Mouse (Mus musculus) embryonic facial prominence, embryonic 14.5 days (tissue): Measurements from ENCODE around the gene Trak1. TPM values are rescaled to one million over a fixed set of nuclear protein-coding genes. Genes with fewer than 3 reads are reported as not detected.
A peak's percentile ranks its signal among the peaks of the same experiment; 100 is the strongest.

Experiments
- ATAC-seq: fragments of 200-750 bp; cut with Nextera tagmentation; 2 replicates; pipeline ENCODE4 v1.8.0; 2017; ENCODE audit warnings: low read depth, moderate number of reproducible peaks, moderate TSS enrichment
- DNase-seq: peaks from one replicate; pipeline ENCODE4 v3.0.0-alpha.2; 2015; ENCODE audit warnings: low spot score
- H3K27ac ChIP-seq: fragments of 300-500 bp; sonication (generic); replicated peaks from 2 replicates; pipeline ENCODE4 v1.5.1; 2014; ENCODE audit warnings: low read depth, mild to moderate bottlenecking, low read length, moderate library complexity
- H3K27me3 ChIP-seq: fragments of 300-500 bp; sonication (generic); replicated peaks from 2 replicates; pipeline ENCODE4 v1.6.1; 2014; ENCODE audit warnings: low read length; ENCODE audit not compliant: control insufficient read depth, insufficient read depth
- H3K36me3 ChIP-seq: fragments of 300-500 bp; sonication (generic); 2 replicates; pipeline ENCODE4 v1.6.1; 2014; ENCODE audit warnings: low read length, mixed read lengths; ENCODE audit not compliant: control insufficient read depth, insufficient read depth
- H3K4me1 ChIP-seq: fragments of 300-500 bp; sonication (generic); 2 replicates; pipeline ENCODE4 v1.6.1; 2014; ENCODE audit warnings: antibody characterized with exemption, low read length; ENCODE audit not compliant: control insufficient read depth, insufficient read depth
- H3K4me2 ChIP-seq: fragments of 300-500 bp; sonication (generic); 2 replicates; pipeline ENCODE4 v1.6.1; 2014; ENCODE audit warnings: low read depth, mild to moderate bottlenecking, low read length, moderate library complexity, mixed read lengths
- H3K4me3 ChIP-seq: fragments of 300-500 bp; sonication (generic); 2 replicates; pipeline ENCODE4 v1.5.1; 2014; ENCODE audit warnings: low read depth, mild to moderate bottlenecking, low read length
- H3K9ac ChIP-seq: fragments of 300-500 bp; sonication (generic); 2 replicates; pipeline ENCODE4 v1.6.1; 2014; ENCODE audit warnings: low read depth, mild to moderate bottlenecking, low read length, moderate library complexity, mixed read lengths
- H3K9me3 ChIP-seq: fragments of 300-500 bp; sonication (generic); 2 replicates; pipeline ENCODE4 v1.6.1; 2016; ENCODE audit warnings: low read length; ENCODE audit not compliant: control insufficient read depth
- WGBS: fragments of 180-500 bp; shearing (Covaris S2); extraction: QIAGEN DNeasy Blood & Tissue Kit; methylation state at CpG from one replicate; pipeline ENCODE4 v1.1.7; 2014; 5-methylcytosine and 5-hydroxymethylcytosine counted together
- polyA plus RNA-seq: library from polyadenylated mRNA; unstranded; fragments of >200 nt; fragmentation: Nextera tagmentation; extraction: Ambion mirVana; gene quantifications from 2 replicates; pipeline ENCODE4 v1.2.1, GENCODE M21; 2014

Gene Trak1
- polyA plus RNA-seq, result 20.4 and 28.3 TPM in 2 replicates

DNA sequence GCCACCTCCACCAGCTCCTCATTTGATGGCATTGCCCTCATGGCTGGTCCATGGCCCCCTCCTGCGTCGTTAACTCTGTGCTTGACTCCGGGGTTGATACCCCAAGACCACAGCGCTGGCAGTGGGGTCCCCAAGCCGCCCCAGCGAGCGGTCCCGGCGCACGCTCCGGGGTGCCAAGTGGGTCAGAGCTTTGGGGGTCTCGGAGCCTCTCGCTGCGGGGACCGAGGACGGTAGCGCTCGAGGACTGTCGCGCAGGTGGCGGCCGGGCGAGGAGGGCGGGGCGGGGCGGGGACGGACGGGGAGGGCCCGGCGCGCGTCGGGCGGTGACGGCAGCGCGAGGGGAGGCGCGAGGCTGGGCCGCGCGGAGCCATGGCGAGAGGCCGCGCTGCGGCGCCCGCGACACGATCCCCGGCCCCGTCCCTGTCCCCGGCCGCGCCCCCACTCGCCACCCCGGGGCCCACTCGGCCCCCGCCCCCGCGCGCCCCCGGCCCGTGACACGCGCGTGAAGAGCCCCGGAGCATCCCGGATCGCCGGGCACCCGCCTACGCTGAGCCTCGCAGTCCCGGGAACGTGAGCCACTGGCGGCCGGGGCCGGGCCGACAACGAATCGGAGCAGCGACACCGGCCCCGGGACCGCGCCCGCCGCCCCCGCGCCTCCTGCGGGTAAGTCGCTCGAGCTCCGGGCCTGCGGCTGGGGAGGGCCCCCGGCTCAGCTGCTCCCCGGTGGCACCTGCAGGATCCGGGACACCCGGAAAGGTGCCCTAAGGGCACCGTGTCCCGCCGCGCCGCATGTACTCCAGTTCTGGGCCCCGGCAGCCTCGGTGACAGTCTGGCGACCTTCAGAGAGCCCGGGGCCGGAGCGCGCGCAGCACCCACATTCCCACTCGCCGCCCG, at the start of gene Trak1:
TSS of gene Trak1 (plus strand) at position 332 of the 894 bp plus-strand sequence.
- no peaks in the 10 kb centered on the region for H3K36me3 ChIP-seq
- H3K4me2 ChIP-seq, result peak within 1 kb of the TSS; percentile 97
- H3K4me1 ChIP-seq, result peaks cover 18% of the 10 kb centered on the region
- no peaks in the 10 kb centered on the region for H3K27me3 ChIP-seq
- no peaks in the 10 kb centered on the region for H3K9me3 ChIP-seq
- H3K4me3 ChIP-seq, result peak within 1 kb of the TSS; percentile 89
- ATAC-seq (peak; percentile 94), DNase-seq (peak; percentile 75)
- 0% methylated on average over 25 of the region's 116 CpGs for WGBS
- peak within 1 kb of the TSS; percentile 95 for H3K9ac ChIP-seq
- peak within 1 kb of the TSS; percentile 68 for H3K27ac ChIP-seq

DNA sequence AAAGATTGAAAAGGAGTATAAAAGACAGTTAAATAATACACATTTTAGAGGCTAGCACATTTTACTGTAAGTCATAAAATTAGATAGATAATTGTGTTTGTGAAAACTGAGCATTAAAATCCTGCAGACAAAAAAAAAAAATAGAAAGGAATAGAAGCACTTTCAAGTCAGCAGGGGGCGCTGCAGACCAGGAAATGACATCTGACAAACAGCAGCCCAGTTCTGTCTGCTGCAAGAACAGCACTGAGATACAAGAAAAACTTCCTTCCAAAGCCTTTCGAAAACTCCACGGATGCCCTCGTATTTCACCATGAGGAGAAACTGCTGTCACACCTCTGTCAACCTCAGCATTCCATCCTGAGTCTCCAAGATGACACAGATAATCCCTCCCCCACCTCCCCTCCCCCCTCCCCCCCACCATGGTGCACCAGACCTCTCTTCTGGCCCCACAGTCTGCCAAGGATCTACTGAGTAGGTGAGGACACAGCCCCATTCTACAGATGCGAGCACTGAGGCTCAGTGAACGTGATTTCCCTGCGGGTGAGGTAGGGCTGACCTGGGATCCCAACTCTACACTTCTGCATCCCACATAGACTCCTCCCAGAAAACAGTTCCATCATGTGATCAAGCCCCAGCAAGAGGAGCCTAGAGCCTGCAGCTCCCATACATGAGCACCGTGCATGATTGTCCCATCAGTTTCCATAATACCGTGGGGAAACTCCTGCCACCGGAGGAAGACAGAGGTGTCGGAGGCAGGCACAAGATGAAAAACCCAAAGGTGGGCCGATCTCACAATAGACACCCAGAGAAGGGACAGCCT, 49.1 kb upstream of the Trak1 start:
- H3K4me3 ChIP-seq, result no peak overlapping the region
- 69% methylated on average over 12 of the region's 12 CpGs for WGBS
- 0 out of 2 replicates have a peak, but pooled peaks have one; percentile 57 for ATAC-seq
- peak; percentile 90 for DNase-seq
- H3K27me3 ChIP-seq, result no peaks in the 10 kb centered on the region
- H3K4me1 ChIP-seq, result no peaks in the 10 kb centered on the region
- H3K9ac ChIP-seq, result no peak overlapping the region
- H3K36me3 ChIP-seq, result no peaks in the 10 kb centered on the region
- no peak overlapping the region for H3K27ac ChIP-seq
- no peak overlapping the region for H3K4me2 ChIP-seq
- no peaks in the 10 kb centered on the region for H3K9me3 ChIP-seq

DNA sequence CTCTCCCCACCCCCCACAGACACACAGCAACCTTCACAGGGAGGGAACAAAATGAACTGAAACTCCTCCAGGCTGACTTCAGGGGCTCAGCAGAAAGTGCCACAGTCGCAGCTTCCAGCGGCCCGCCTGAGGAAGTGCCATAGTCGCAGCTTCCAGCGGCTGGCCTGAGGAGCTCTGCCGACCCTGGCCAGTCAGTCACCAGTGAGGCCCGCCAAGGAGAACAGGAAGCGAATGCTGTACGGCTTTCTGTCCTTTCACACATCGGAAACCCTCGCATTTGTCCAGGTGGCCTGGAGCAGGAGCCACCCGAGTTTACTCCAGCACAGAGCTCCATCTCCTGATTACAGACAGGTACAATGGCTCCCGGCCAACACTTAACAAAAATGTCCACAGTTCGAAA, 47.5 kb upstream of the Trak1 start:
- H3K9me3 ChIP-seq, result no peaks in the 10 kb centered on the region

DNA sequence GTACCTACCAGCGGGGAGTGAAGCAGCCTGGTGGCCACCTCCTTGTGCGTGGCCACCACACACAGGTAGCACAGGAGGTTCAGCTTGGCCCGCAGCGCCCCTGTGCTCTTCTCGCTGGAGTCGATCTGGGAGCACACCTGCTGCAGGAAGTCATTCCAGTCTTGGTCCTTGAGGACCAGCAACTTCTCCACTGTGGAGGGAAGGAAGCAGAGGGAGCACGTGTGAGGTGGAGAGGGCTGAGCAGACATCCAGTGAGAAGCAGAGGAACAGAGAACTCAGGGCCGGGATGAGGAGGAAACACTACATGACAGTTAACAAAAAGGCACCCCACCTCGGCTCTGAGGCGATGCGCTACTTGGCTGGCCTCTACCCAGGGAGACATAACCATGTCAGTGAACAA, 46.4 kb upstream of the Trak1 start:
- no peak for ATAC-seq
- H3K4me2 ChIP-seq, result no peak overlapping the region
- H3K9me3 ChIP-seq, result no peaks in the 10 kb centered on the region
- H3K36me3 ChIP-seq, result 0 out of 2 replicates have a peak, but pooled peaks cover 4% of the 10 kb centered on the region
- whole genome bisulfite sequencing, result 88% methylated on average over 11 of the region's 11 CpGs
- no peak overlapping the region for H3K27ac ChIP-seq
- H3K27me3 ChIP-seq, result no peaks in the 10 kb centered on the region
- DNase-seq, result no peak
- no peak overlapping the region for H3K4me3 ChIP-seq
- H3K4me1 ChIP-seq, result no peaks in the 10 kb centered on the region
- H3K9ac ChIP-seq, result no peak overlapping the region

More for the DNA sequence above, 47.5 kb upstream of the Trak1 start:
- Histone ChIP-seq H3K36me3 (0 out of 2 replicates have a peak, but pooled peaks cover 2% of the 10 kb centered on the region), H3K4me1 (no peaks in the 10 kb centered on the region), H3K9ac (no peak overlapping the region), H3K27me3 (no peaks in the 10 kb centered on the region), H3K27ac (no peak overlapping the region), H3K4me3 (no peak overlapping the region), H3K4me2 (no peak overlapping the region)
- DNase-seq (no peak), ATAC-seq (no peak)
- 45% methylated on average over 14 of the region's 14 CpGs for WGBS

DNA sequence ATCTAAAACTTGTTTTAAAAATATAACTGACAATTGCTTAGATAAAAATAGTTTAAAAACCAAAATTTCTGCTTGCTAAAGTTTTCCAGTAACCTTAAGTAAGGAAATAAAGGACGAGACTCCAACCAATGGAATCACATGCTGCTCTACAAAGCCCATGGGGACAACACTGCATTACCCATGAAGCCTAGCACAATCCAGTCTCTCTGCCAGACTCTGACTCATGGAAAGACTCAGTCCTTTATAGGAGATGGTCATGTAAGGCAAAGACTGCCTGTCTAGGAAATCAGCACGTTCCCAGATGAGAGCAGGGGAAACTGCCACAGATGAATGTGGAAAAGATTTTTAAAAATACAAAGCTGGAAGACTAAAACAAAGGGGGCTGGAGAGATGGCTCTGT, 43.3 kb upstream of the Trak1 start:
- no peaks in the 10 kb centered on the region for H3K4me1 ChIP-seq
- no peaks in the 10 kb centered on the region for H3K9me3 ChIP-seq
- H3K36me3 ChIP-seq, result 0 out of 2 replicates have a peak, but pooled peaks cover 4% of the 10 kb centered on the region
- DNase-seq (peak; percentile 81), ATAC-seq (no peak)
- no peak overlapping the region for H3K27ac ChIP-seq
- H3K4me2 ChIP-seq, result no peak overlapping the region
- H3K9ac ChIP-seq, result no peak overlapping the region
- H3K27me3 ChIP-seq, result no peaks in the 10 kb centered on the region
- H3K4me3 ChIP-seq, result no peak overlapping the region
- 63% methylated on average over 2 of the region's 2 CpGs for WGBS

DNA sequence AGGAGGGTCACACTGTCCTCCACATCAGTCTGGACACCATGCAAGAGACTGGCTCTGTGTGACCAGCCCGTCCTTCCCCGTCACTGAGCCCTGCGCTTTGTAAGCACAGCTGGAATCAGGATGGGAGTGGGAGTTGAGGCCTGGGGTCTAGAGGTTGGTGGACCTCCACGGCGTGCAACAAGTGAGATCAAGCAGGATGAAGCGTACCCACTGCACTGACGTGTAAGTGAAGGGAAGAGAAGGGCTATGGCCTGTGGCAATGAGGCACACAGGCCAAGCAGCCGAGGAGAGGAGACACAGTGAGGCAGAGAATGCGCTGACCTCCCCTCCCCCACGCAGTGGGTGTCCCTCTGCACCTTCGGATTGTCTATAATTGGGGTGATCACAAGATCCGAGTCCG, 42.5 kb upstream of the Trak1 start:
- H3K4me2 ChIP-seq, result no peak overlapping the region
- WGBS, result 90% methylated on average over 13 of the region's 13 CpGs
- no peak for ATAC-seq

DNA sequence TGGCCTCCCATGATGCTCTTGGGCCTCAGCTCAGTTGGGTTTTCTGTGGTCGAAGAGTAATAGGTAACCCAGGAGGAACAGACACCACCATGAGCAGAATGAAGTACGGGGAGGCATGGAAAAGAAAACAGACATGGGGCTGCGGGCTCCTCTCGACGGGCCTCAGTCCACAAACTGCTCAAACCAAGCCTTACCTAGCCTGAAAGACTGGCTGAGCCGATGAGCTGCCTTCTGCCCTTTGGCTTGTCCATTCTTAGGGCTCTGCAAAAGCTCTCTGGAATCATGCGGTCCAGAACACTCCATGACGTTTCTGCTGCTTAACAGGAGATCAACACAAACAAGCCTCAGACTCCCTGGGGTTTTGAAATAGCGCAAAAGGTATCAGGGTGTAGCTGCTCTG, 40.2 kb upstream of the Trak1 start:
- Histone ChIP-seq H3K4me2 (no peak overlapping the region), H3K36me3 (0 out of 2 replicates have a peak, but pooled peaks cover 4% of the 10 kb centered on the region), H3K9me3 (no peaks in the 10 kb centered on the region), H3K4me3 (no peak overlapping the region), H3K27me3 (no peaks in the 10 kb centered on the region), H3K4me1 (no peaks in the 10 kb centered on the region), H3K9ac (no peak overlapping the region), H3K27ac (no peak overlapping the region)
- ATAC-seq (no peak), DNase-seq (no peak)
- 76% methylated on average over 9 of the region's 9 CpGs for WGBS

More for the DNA sequence above, 42.5 kb upstream of the Trak1 start:
- Histone ChIP-seq H3K36me3 (0 out of 2 replicates have a peak, but pooled peaks cover 4% of the 10 kb centered on the region), H3K4me1 (no peaks in the 10 kb centered on the region), H3K9me3 (no peaks in the 10 kb centered on the region), H3K4me3 (no peak overlapping the region), H3K27ac (no peak overlapping the region), H3K27me3 (no peaks in the 10 kb centered on the region), H3K9ac (no peak overlapping the region)
- no peak for DNase-seq

DNA sequence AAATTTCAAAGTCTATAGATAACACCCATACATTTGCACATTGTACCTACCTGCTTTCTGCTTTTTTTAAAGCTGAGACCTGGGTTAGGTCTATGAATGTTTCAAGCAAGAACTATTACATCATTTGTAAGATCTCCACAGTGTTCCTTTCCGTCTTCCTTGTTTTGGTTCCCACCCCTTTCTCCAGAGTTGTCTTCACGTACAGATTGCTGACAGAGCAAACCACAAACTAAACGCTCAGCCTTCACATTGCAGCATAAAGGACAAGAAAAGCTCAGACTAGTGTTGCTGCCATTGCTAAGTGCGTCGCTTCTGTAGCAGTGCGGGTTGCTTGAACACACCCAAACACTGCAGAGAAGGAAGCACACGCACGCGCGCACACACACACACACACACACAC, 32.0 kb upstream of the Trak1 start:
- no peak for ATAC-seq
- Histone ChIP-seq H3K27ac (no peak overlapping the region), H3K9ac (no peak overlapping the region), H3K36me3 (no peaks in the 10 kb centered on the region), H3K4me2 (no peak overlapping the region), H3K9me3 (no peaks in the 10 kb centered on the region), H3K4me1 (no peaks in the 10 kb centered on the region), H3K27me3 (no peaks in the 10 kb centered on the region), H3K4me3 (no peak overlapping the region)
- DNase-seq, result peak; percentile 15
- WGBS, result 64% methylated on average over 10 of the region's 10 CpGs
